Comparison of ENCODE assay signal across 8 mouse cellular contexts in genomic region chr14:118005697-118006096, GRCm38 (mm10). TPM values are rescaled to one million over a fixed set of nuclear protein-coding genes. Genes with fewer than 3 reads are reported as not detected.
A peak's percentile ranks its signal among the peaks of the same experiment; 100 is the strongest.
DNase-seq lines count a peak whose midpoint lies in the region; ATAC-seq and TF ChIP-seq lines count a peak whose summit lies in the region.

No protein-coding gene starts in this region.

- no peak for ATAC-seq in neural tube, embryonic 15.5 days (ENCODE audit: low FRiP score)
- ATAC-seq in forebrain, embryonic 16.5 days = peak; percentile 43
- peak; percentile 65; the same call in 1 of the 2 replicates for ATAC-seq in neural tube, embryonic 12.5 days (ENCODE audit: low FRiP score, low read depth)

- H3K4me1 ChIP-seq in neural tube, embryonic 15.5 days = peaks cover 17% of the 10 kb centered on the region
- peaks cover 14% of the 10 kb centered on the region for H3K4me1 ChIP-seq in forebrain, embryonic 16.5 days (replicated peaks; ENCODE audit: control insufficient read depth, insufficient read depth, low read length)
- peaks cover 14% of the 10 kb centered on the region for H3K4me1 ChIP-seq in neural tube, embryonic 12.5 days

- WGBS in neural tube, embryonic 15.5 days = 12% methylated on average over 5 of the region's 5 CpGs
- 16% methylated on average over 5 of the region's 5 CpGs for WGBS in forebrain, embryonic 16.5 days
- 21% methylated on average over 5 of the region's 5 CpGs for WGBS in neural tube, embryonic 12.5 days

- TF ChIP-seq POLR2A in brain, embryonic 14.5 days (IDR thresholded peaks at IDR 0.05; ENCODE audit: borderline replicate concordance, extremely low read depth, insufficient read depth, insufficient read length, poor library complexity, severe bottlenecking) = no peak

- H3K4me3 ChIP-seq in neural tube, embryonic 15.5 days (replicated peaks) = no peak overlapping the region
- no peak overlapping the region for H3K4me3 ChIP-seq in forebrain, embryonic 16.5 days (replicated peaks; ENCODE audit: low read length)
- no peak overlapping the region for H3K4me3 ChIP-seq in left cerebral cortex, adult 2 months
- no peak overlapping the region for H3K4me3 ChIP-seq in neural tube, embryonic 12.5 days

- no peaks in the 10 kb centered on the region for H3K36me3 ChIP-seq in neural tube, embryonic 15.5 days
- H3K36me3 ChIP-seq in forebrain, embryonic 16.5 days (ENCODE audit: control insufficient read depth, insufficient read depth) = no peaks in the 10 kb centered on the region
- H3K36me3 ChIP-seq in neural tube, embryonic 12.5 days = no peaks in the 10 kb centered on the region

- no peak overlapping the region for H3K27ac ChIP-seq in neural tube, embryonic 15.5 days (replicated peaks)
- H3K27ac ChIP-seq in forebrain, embryonic 16.5 days (ENCODE audit: low read length) = no peak overlapping the region
- no peak overlapping the region for H3K27ac ChIP-seq in left cerebral cortex, adult 2 months
- no peak overlapping the region for H3K27ac ChIP-seq in neural tube, embryonic 12.5 days

- no peak overlapping the region for H3K4me2 ChIP-seq in neural tube, embryonic 15.5 days
- H3K4me2 ChIP-seq in forebrain, embryonic 16.5 days (ENCODE audit: low read length) = no peak overlapping the region
- H3K4me2 ChIP-seq in neural tube, embryonic 12.5 days (replicated peaks) = no peak overlapping the region

- intact Hi-C loops in left cerebral cortex, adult 2 months (cut with DNase I) = loop anchor here (2.0 to 5.0 kb wide), 3 partner anchors 132 to 587 kb away; partner anchors contain the start of gene Gpr180

- no peak overlapping the region for H3K9ac ChIP-seq in neural tube, embryonic 15.5 days (replicated peaks)
- H3K9ac ChIP-seq in forebrain, embryonic 16.5 days (replicated peaks; ENCODE audit: low read depth, low read length) = no peak overlapping the region
- no peak overlapping the region for H3K9ac ChIP-seq in neural tube, embryonic 12.5 days

- peak; percentile 42 for DNase-seq in neural tube, embryonic 10.5 days (ENCODE audit: extremely low spot score, low spot score)
- DNase-seq in brain, embryonic 14.5 days (ENCODE audit: low read depth) = peak; percentile 83
- peak; percentile 3 for DNase-seq in induced T-regulatory cell, adult 2 months (ENCODE audit: low read depth)
- peak; percentile 40 to 55 for DNase-seq in left cerebral cortex, adult 2 months (ENCODE audit: extremely low spot score in 1 of 2, low spot score in 2 of 2)
- DNase-seq in natural killer cell, adult 2 months (ENCODE audit: low spot score in 2 of 2) = no peak

- H3K27me3 ChIP-seq in neural tube, embryonic 15.5 days (replicated peaks) = no peaks in the 10 kb centered on the region
- H3K27me3 ChIP-seq in forebrain, embryonic 16.5 days (replicated peaks; ENCODE audit: control insufficient read depth, insufficient read depth, low read length) = 0 out of 2 replicates have a peak, but pooled peaks cover 3% of the 10 kb centered on the region
- H3K27me3 ChIP-seq in neural tube, embryonic 12.5 days (replicated peaks) = no peaks in the 10 kb centered on the region

- H3K9me3 ChIP-seq in neural tube, embryonic 15.5 days (replicated peaks) = no peaks in the 10 kb centered on the region
- H3K9me3 ChIP-seq in forebrain, embryonic 16.5 days (ENCODE audit: control insufficient read depth, low read length) = no peaks in the 10 kb centered on the region
- H3K9me3 ChIP-seq in neural tube, embryonic 12.5 days = no peaks in the 10 kb centered on the region

- peak; percentile 76; the same call in 1 of the 2 replicates for TF ChIP-seq CTCF in brain, embryonic 14.5 days (IDR thresholded peaks at IDR 0.05; ENCODE audit: borderline replicate concordance, extremely low read depth, insufficient read depth, insufficient read length)
- TF ChIP-seq CTCF in left cerebral cortex, adult 2 months (IDR thresholded peaks at IDR 0.05) = peak; percentile 68

RNA-seq across cellular contexts. Expression of gene Dct, which starts 46.3 kb away (rescaled TPM):
- 0.84 and 0.86 TPM in 2 replicates for polyA plus RNA-seq in neural tube, embryonic 15.5 days (2015; fragmentation: Nextera tagmentation; extraction: Ambion mirVana)
- polyA plus RNA-seq in brain, embryonic 14.5 days (2012; rRNA removed) = 3.1 and 7.6 TPM in 2 replicates
- polyA plus RNA-seq in forebrain, embryonic 16.5 days (2015; fragmentation: Nextera tagmentation; extraction: Ambion mirVana) = 6.3 and 6.4 TPM in 2 replicates
- total RNA-seq in left cerebral cortex, adult 2 months (2021) = 1 to 10 TPM in 1 of 2 experiments, under 1 TPM in 1; 0.59 to 1.8 TPM
- polyA plus RNA-seq in neural tube, embryonic 12.5 days (2016; fragmentation: Nextera tagmentation; extraction: Ambion mirVana) = 2.8 and 3.9 TPM in 2 replicates

Comparison
In these comparisons a context has a peak if more than half of its experiments do, and no peak if none do; other contexts are left out.
1. DNase-seq: peak in neural tube, embryonic 10.5 days (single experiment), brain, embryonic 14.5 days (single experiment), induced T-regulatory cell, adult 2 months (single experiment) and left cerebral cortex, adult 2 months (2 of 2); none in natural killer cell, adult 2 months (0 of 2).